Mouse (Mus musculus): ENCODE data around the gene Col1a2. TPM values are rescaled to one million over a fixed set of nuclear protein-coding genes. Genes with fewer than 3 reads are reported as not detected.

Col1a2 gene
- 163 and 199 TPM in 2 replicates for polyA plus RNA-seq (2014; fragmentation: Nextera tagmentation; extraction: Ambion mirVana)

GRCm38 (mm10) chr6:4504603-4505131 is at the start of gene Col1a2:
Gene Col1a2, plus strand, starts transcription at chr6:4504814.
- H3K27ac ChIP-seq = no peak within 1 kb of the TSS
- peak within 1 kb of the TSS; percentile 29 for H3K4me3 ChIP-seq (replicated peaks; ENCODE audit: low read length)
- WGBS = 17% methylated on average over 2 of the region's 3 CpGs
- peaks cover 10% of the 10 kb centered on the region for H3K27me3 ChIP-seq (ENCODE audit: control insufficient read depth, insufficient read depth, low read length)
- no peaks in the 10 kb centered on the region for H3K36me3 ChIP-seq (replicated peaks; ENCODE audit: control insufficient read depth, insufficient read depth)
- peaks cover 5% of the 10 kb centered on the region; the same call in 1 of the 2 replicates for H3K4me1 ChIP-seq (replicated peaks; ENCODE audit: control insufficient read depth, insufficient read depth, low read length)
- no peaks in the 10 kb centered on the region for H3K9me3 ChIP-seq (ENCODE audit: control insufficient read depth, low read length)
- peak within 1 kb of the TSS; percentile 62 for H3K4me2 ChIP-seq (replicated peaks)
- ATAC-seq (ENCODE audit: low FRiP score) = no peak
- no peak for DNase-seq (ENCODE audit: low spot score)
- H3K9ac ChIP-seq = peak within 1 kb of the TSS; percentile 38

GRCm38 (mm10) chr6:4455518-4455917 is 49.1 kb upstream of the Col1a2 start:
- WGBS = 53% methylated on average over 5 of the region's 5 CpGs
- H3K9ac ChIP-seq = no peak overlapping the region
- no peaks in the 10 kb centered on the region; the same call in 1 of the 2 replicates for H3K4me1 ChIP-seq (replicated peaks; ENCODE audit: control insufficient read depth, insufficient read depth, low read length)
- H3K36me3 ChIP-seq (replicated peaks; ENCODE audit: control insufficient read depth, insufficient read depth) = no peaks in the 10 kb centered on the region
- H3K4me3 ChIP-seq (replicated peaks; ENCODE audit: low read length) = no peak overlapping the region
- DNase-seq (ENCODE audit: low spot score) (no peak), ATAC-seq (ENCODE audit: low FRiP score) (no peak)
- H3K4me2 ChIP-seq (replicated peaks) = no peak overlapping the region
- H3K9me3 ChIP-seq (ENCODE audit: control insufficient read depth, low read length) = no peaks in the 10 kb centered on the region
- H3K27me3 ChIP-seq (ENCODE audit: control insufficient read depth, insufficient read depth, low read length) = no peaks in the 10 kb centered on the region
- no peak overlapping the region for H3K27ac ChIP-seq

- Histone ChIP-seq H3K27me3 (ENCODE audit: control insufficient read depth, insufficient read depth, low read length) (no peaks in the 10 kb centered on the region), H3K4me3 (replicated peaks; ENCODE audit: low read length) (no peak overlapping the region), H3K4me1 (replicated peaks; ENCODE audit: control insufficient read depth, insufficient read depth, low read length) (no peaks in the 10 kb centered on the region; the same call in 1 of the 2 replicates), H3K27ac (no peak overlapping the region), H3K9ac (no peak overlapping the region), H3K4me2 (replicated peaks) (no peak overlapping the region), H3K9me3 (ENCODE audit: control insufficient read depth, low read length) (no peaks in the 10 kb centered on the region), H3K36me3 (replicated peaks; ENCODE audit: control insufficient read depth, insufficient read depth) (no peaks in the 10 kb centered on the region)
- no peak for ATAC-seq (ENCODE audit: low FRiP score)
- no peak for DNase-seq (ENCODE audit: low spot score)
- 21% methylated on average over 5 of the region's 5 CpGs for WGBS
Measured at GRCm38 (mm10) chr6:4455961-4456617, 48.5 kb upstream of the Col1a2 start.

GRCm38 (mm10) chr6:4456691-4457447 is 47.7 kb upstream of the Col1a2 start:
- H3K36me3 ChIP-seq (replicated peaks; ENCODE audit: control insufficient read depth, insufficient read depth) = no peaks in the 10 kb centered on the region
- DNase-seq (ENCODE audit: low spot score) (no peak), ATAC-seq (ENCODE audit: low FRiP score) (no peak)
- 68% methylated on average over 12 of the region's 12 CpGs for WGBS
- H3K4me2 ChIP-seq (replicated peaks) = no peak overlapping the region
- H3K9ac ChIP-seq = no peak overlapping the region
- H3K4me1 ChIP-seq (replicated peaks; ENCODE audit: control insufficient read depth, insufficient read depth, low read length) = no peaks in the 10 kb centered on the region; the same call in 1 of the 2 replicates
- no peak overlapping the region for H3K27ac ChIP-seq
- H3K9me3 ChIP-seq (ENCODE audit: control insufficient read depth, low read length) = no peaks in the 10 kb centered on the region
- no peak overlapping the region for H3K4me3 ChIP-seq (replicated peaks; ENCODE audit: low read length)
- no peaks in the 10 kb centered on the region for H3K27me3 ChIP-seq (ENCODE audit: control insufficient read depth, insufficient read depth, low read length)

GRCm38 (mm10) chr6:4457555-4457996 is 47.0 kb upstream of the Col1a2 start:
- H3K27me3 ChIP-seq (ENCODE audit: control insufficient read depth, insufficient read depth, low read length) = no peaks in the 10 kb centered on the region
- DNase-seq (ENCODE audit: low spot score) = peak; percentile 36
- H3K4me1 ChIP-seq (replicated peaks; ENCODE audit: control insufficient read depth, insufficient read depth, low read length) = no peaks in the 10 kb centered on the region; the same call in 1 of the 2 replicates
- no peak overlapping the region for H3K4me3 ChIP-seq (replicated peaks; ENCODE audit: low read length)
- ATAC-seq (ENCODE audit: low FRiP score) = no peak
- H3K9me3 ChIP-seq (ENCODE audit: control insufficient read depth, low read length) = no peaks in the 10 kb centered on the region
- no peak overlapping the region for H3K4me2 ChIP-seq (replicated peaks)
- H3K36me3 ChIP-seq (replicated peaks; ENCODE audit: control insufficient read depth, insufficient read depth) = no peaks in the 10 kb centered on the region
- no peak overlapping the region for H3K9ac ChIP-seq
- WGBS = 37% methylated on average over 6 of the region's 6 CpGs
- no peak overlapping the region for H3K27ac ChIP-seq

GRCm38 (mm10) chr6:4465320-4465719 is 39.3 kb upstream of the Col1a2 start:
- Histone ChIP-seq H3K9me3 (ENCODE audit: control insufficient read depth, low read length) (peaks cover 9% of the 10 kb centered on the region; the same call in 1 of the 2 replicates), H3K27me3 (ENCODE audit: control insufficient read depth, insufficient read depth, low read length) (no peaks in the 10 kb centered on the region), H3K9ac (no peak overlapping the region), H3K36me3 (replicated peaks; ENCODE audit: control insufficient read depth, insufficient read depth) (no peaks in the 10 kb centered on the region), H3K4me2 (replicated peaks) (no peak overlapping the region), H3K4me3 (replicated peaks; ENCODE audit: low read length) (no peak overlapping the region), H3K27ac (no peak overlapping the region), H3K4me1 (replicated peaks; ENCODE audit: control insufficient read depth, insufficient read depth, low read length) (no peaks in the 10 kb centered on the region)
- ATAC-seq (ENCODE audit: low FRiP score) = no peak
- WGBS = 38% methylated on average over 3 of the region's 3 CpGs
- DNase-seq (ENCODE audit: low spot score) = no peak

- DNase-seq (ENCODE audit: low spot score) = no peak
- no peak overlapping the region for H3K9ac ChIP-seq
- ATAC-seq (ENCODE audit: low FRiP score) = no peak
- H3K4me1 ChIP-seq (replicated peaks; ENCODE audit: control insufficient read depth, insufficient read depth, low read length) = no peaks in the 10 kb centered on the region
- no peak overlapping the region for H3K4me2 ChIP-seq (replicated peaks)
- H3K27ac ChIP-seq = no peak overlapping the region
- 57% methylated on average over 4 of the region's 4 CpGs for WGBS
- H3K27me3 ChIP-seq (ENCODE audit: control insufficient read depth, insufficient read depth, low read length) = no peaks in the 10 kb centered on the region
- no peak overlapping the region for H3K4me3 ChIP-seq (replicated peaks; ENCODE audit: low read length)
- no peaks in the 10 kb centered on the region for H3K36me3 ChIP-seq (replicated peaks; ENCODE audit: control insufficient read depth, insufficient read depth)
- no peaks in the 10 kb centered on the region for H3K9me3 ChIP-seq (ENCODE audit: control insufficient read depth, low read length)
Measured at GRCm38 (mm10) chr6:4483577-4483936, 21.1 kb upstream of the Col1a2 start.

GRCm38 (mm10) chr6:4483937-4484601 is 20.5 kb upstream of the Col1a2 start:
- H3K9me3 ChIP-seq (ENCODE audit: control insufficient read depth, low read length) = no peaks in the 10 kb centered on the region
- ATAC-seq (ENCODE audit: low FRiP score) = no peak
- H3K27ac ChIP-seq = no peak overlapping the region
- H3K4me1 ChIP-seq (replicated peaks; ENCODE audit: control insufficient read depth, insufficient read depth, low read length) = 0 out of 2 replicates have a peak, but pooled peaks cover 1% of the 10 kb centered on the region
- 66% methylated on average over 7 of the region's 7 CpGs for WGBS
- H3K9ac ChIP-seq = no peak overlapping the region
- H3K27me3 ChIP-seq (ENCODE audit: control insufficient read depth, insufficient read depth, low read length) = no peaks in the 10 kb centered on the region
- H3K36me3 ChIP-seq (replicated peaks; ENCODE audit: control insufficient read depth, insufficient read depth) = no peaks in the 10 kb centered on the region
- H3K4me2 ChIP-seq (replicated peaks) = no peak overlapping the region
- no peak overlapping the region for H3K4me3 ChIP-seq (replicated peaks; ENCODE audit: low read length)
- DNase-seq (ENCODE audit: low spot score) = no peak

- WGBS = 13% methylated on average over 1 of the region's 1 CpGs
- Histone ChIP-seq H3K27ac (no peak overlapping the region), H3K4me1 (replicated peaks; ENCODE audit: control insufficient read depth, insufficient read depth, low read length) (0 out of 2 replicates have a peak, but pooled peaks cover 10% of the 10 kb centered on the region), H3K27me3 (ENCODE audit: control insufficient read depth, insufficient read depth, low read length) (no peaks in the 10 kb centered on the region), H3K36me3 (replicated peaks; ENCODE audit: control insufficient read depth, insufficient read depth) (no peaks in the 10 kb centered on the region), H3K9ac (no peak overlapping the region), H3K4me3 (replicated peaks; ENCODE audit: low read length) (no peak overlapping the region), H3K9me3 (ENCODE audit: control insufficient read depth, low read length) (no peaks in the 10 kb centered on the region), H3K4me2 (replicated peaks) (no peak overlapping the region)
- DNase-seq (ENCODE audit: low spot score) (no peak), ATAC-seq (ENCODE audit: low FRiP score) (no peak)
Measured at GRCm38 (mm10) chr6:4488349-4488748, 16.3 kb upstream of the Col1a2 start.

Measured in hindbrain, embryonic 14.5 days (tissue).